Mouse (Mus musculus) liver, embryonic 14.5 days (tissue): Measurements from ENCODE around the gene Pnkd. TPM values are rescaled to one million over a fixed set of nuclear protein-coding genes. Genes with fewer than 3 reads are reported as not detected.

Experiments used
- ATAC-seq: fragments of 200-750 bp; cut with Nextera tagmentation; 2 replicates; pipeline ENCODE4 v1.8.0; 2017; ENCODE audit warnings: moderate number of reproducible peaks, mild to moderate bottlenecking, moderate library complexity; ENCODE audit not compliant: insufficient read depth
- DNase-seq, 3 experiments: peaks; one replicate each; pipeline ENCODE4 v3.0.0-alpha.2; 2012 to 2013; ENCODE audit warnings: low read depth in 3 of 3, low spot score in 3 of 3
- H3K27ac ChIP-seq: fragments of 300-500 bp; sonication (generic); 2 replicates; pipeline ENCODE4 v1.5.1; 2014; ENCODE audit warnings: moderate library complexity, mild to moderate bottlenecking, control low read depth, inconsistent platforms
- H3K27me3 ChIP-seq: fragments of 300-500 bp; sonication (generic); 2 replicates; pipeline ENCODE4 v1.6.1; 2014; ENCODE audit warnings: mild to moderate bottlenecking, low read length, moderate library complexity; ENCODE audit not compliant: control insufficient read depth, insufficient read depth
- H3K36me3 ChIP-seq: fragments of 300-500 bp; sonication (generic); replicated peaks from 2 replicates; pipeline ENCODE4 v1.6.1; 2014; ENCODE audit warnings: low read depth; ENCODE audit not compliant: control insufficient read depth, insufficient read depth
- H3K4me1 ChIP-seq, 2 experiments: fragments of 200-500 bp in 1 of 2; fragments of 300-500 bp in 1 of 2; sonication (generic) in 1 of 2; replicated peaks; 2 replicates each; pipeline ENCODE4 v1.6.1; 2012 to 2014; ENCODE audit warnings: antibody characterized with exemption in 1 of 2, inconsistent platforms in 1 of 2, low read length in 1 of 2; ENCODE audit not compliant: control insufficient read depth in 2 of 2, insufficient read depth in 2 of 2
- H3K4me2 ChIP-seq: fragments of 300-500 bp; sonication (generic); 2 replicates; pipeline ENCODE4 v1.6.1; 2014; ENCODE audit warnings: low read depth, mild to moderate bottlenecking, control low read depth, moderate library complexity
- H3K4me3 ChIP-seq, 2 experiments: fragments of 200-500 bp in 1 of 2; fragments of 300-500 bp in 1 of 2; sonication (generic) in 1 of 2; 2 replicates each; pipeline ENCODE4 v1.5.1; 2012 to 2014; ENCODE audit warnings: low read depth in 2 of 2, low read length in 2 of 2, mild to moderate bottlenecking in 2 of 2, control low read depth in 1 of 2, inconsistent platforms in 1 of 2, moderate library complexity in 1 of 2; ENCODE audit not compliant: insufficient read depth in 1 of 2
- H3K9ac ChIP-seq: fragments of 300-500 bp; sonication (generic); replicated peaks from 2 replicates; pipeline ENCODE4 v1.6.1; 2014; ENCODE audit warnings: mild to moderate bottlenecking, control low read depth, moderate library complexity
- H3K9me3 ChIP-seq: fragments of 300-500 bp; sonication (generic); 2 replicates; pipeline ENCODE4 v1.6.1; 2016; ENCODE audit warnings: low read length, mixed read lengths; ENCODE audit not compliant: control insufficient read depth
- CTCF ChIP-seq: IDR thresholded peaks from 2 replicates; pipeline ENCODE4 v1.5.1; 2016; ENCODE audit warnings: antibody characterized with exemption, low read depth, control low read depth
- EP300 ChIP-seq: IDR thresholded peaks from 2 replicates; pipeline ENCODE4 v1.6.1; 2016; ENCODE audit warnings: antibody characterized with exemption, low read depth
- WGBS: fragments of 180-500 bp; shearing (Covaris S2); extraction: QIAGEN DNeasy Blood & Tissue Kit; methylation state at CpG from one replicate; pipeline ENCODE4 v1.1.7; 2014; ENCODE audit not compliant: insufficient replicate concordance; 5-methylcytosine and 5-hydroxymethylcytosine counted together
- polyA plus RNA-seq, 2 experiments: library from polyadenylated mRNA; depleted of rRNA in 1 of 2; stranded (reverse) in 1 of 2; unstranded in 1 of 2; fragments of >200 nt; fragmentation: Nextera tagmentation in 1 of 2; extraction: Ambion mirVana in 1 of 2; gene quantifications; 2 replicates each; pipeline versions ENCODE4 v1.2.1 to v1.2.3; 2012 to 2014

Gene Pnkd
- 16.8 and 17.8 TPM in 2 replicates for polyA plus RNA-seq (2012; rRNA removed)
- 42.1 and 42.6 TPM in 2 replicates for polyA plus RNA-seq (2014; fragmentation: Nextera tagmentation; extraction: Ambion mirVana)

GRCm38 (mm10) chr1:74284543-74285160 lies at the start of gene Pnkd, which contains the start of gene Aamp:
Gene Pnkd, plus strand, starts transcription at chr1:74284930.
Gene Aamp, minus strand, starts transcription at chr1:74284738.
- peaks cover 8% of the 10 kb centered on the region for H3K36me3 ChIP-seq
- peaks cover 17 to 18% of the 10 kb centered on the region in 2 experiments for H3K4me1 ChIP-seq
- no peaks in the 10 kb centered on the region for H3K27me3 ChIP-seq
- peak within 1 kb of the TSS; percentile 84 to 86 for H3K4me3 ChIP-seq
- H3K9me3 ChIP-seq, result no peaks in the 10 kb centered on the region
- H3K27ac ChIP-seq, result peak within 1 kb of the TSS; percentile 45; the same call in 1 of the 2 replicates
- ATAC-seq (peak; percentile 96), DNase-seq (peak; percentile 100)
- H3K9ac ChIP-seq, result peak within 1 kb of the TSS; percentile 80
- TF ChIP-seq CTCF, result peak; percentile 56
- TF ChIP-seq EP300, result no peak
- 1% methylated on average over 56 of the region's 56 CpGs for WGBS
- H3K4me2 ChIP-seq, result peak within 1 kb of the TSS; percentile 96

- Histone ChIP-seq H3K9ac (peak within 1 kb of the TSS; percentile 95), H3K4me1 (peaks cover 31% of the 10 kb centered on the region in 2 experiments), H3K4me3 (peak within 1 kb of the TSS; percentile 86 to 96), H3K4me2 (peak within 1 kb of the TSS; percentile 99), H3K36me3 (no peaks in the 10 kb centered on the region), H3K27me3 (no peaks in the 10 kb centered on the region), H3K27ac (peak within 1 kb of the TSS; percentile 82), H3K9me3 (no peaks in the 10 kb centered on the region)
- DNase-seq, result peak; percentile 91 to 94 (median 93)
- 5% methylated on average over 40 of the region's 55 CpGs for WGBS
- peak; percentile 92 for ATAC-seq
- TF ChIP-seq CTCF (no peak), EP300 (no peak)
Measured at GRCm38 (mm10) chr1:74235938-74236589, 48.7 kb upstream of the Pnkd start, which contains the start of gene Arpc2. Gene Arpc2, plus strand, starts transcription at chr1:74236084.

- ATAC-seq (peak; percentile 56), DNase-seq (peak in 2 of 3 experiments; percentile 49 to 54)
- Histone ChIP-seq H3K27me3 (no peaks in the 10 kb centered on the region), H3K4me2 (peak overlapping the region; percentile 99), H3K27ac (peak overlapping the region; percentile 82), H3K4me3 (peak overlapping the region; percentile 86 to 96), H3K36me3 (no peaks in the 10 kb centered on the region; the same call in 1 of the 2 replicates), H3K4me1 (peaks cover 29 to 31% of the 10 kb centered on the region in 2 experiments), H3K9ac (peak overlapping the region; percentile 95), H3K9me3 (no peaks in the 10 kb centered on the region)
- under 1% methylated on average over 51 of the region's 57 CpGs for WGBS
- no peak for TF ChIP-seq CTCF
- no peak for TF ChIP-seq EP300
Measured at GRCm38 (mm10) chr1:74236590-74237317, 48.0 kb upstream of the Pnkd start.

GRCm38 (mm10) chr1:74237671-74238070 lies 47.1 kb upstream of the Pnkd start:
- peak overlapping the region; percentile 86 to 96 for H3K4me3 ChIP-seq
- H3K9ac ChIP-seq, result peak overlapping the region; percentile 95
- peaks cover 28 to 31% of the 10 kb centered on the region in 2 experiments for H3K4me1 ChIP-seq

More at GRCm38 (mm10) chr1:74237671-74238070, 47.1 kb upstream of the Pnkd start:
- DNase-seq (no peak), ATAC-seq (no peak)
- Histone ChIP-seq H3K9me3 (no peaks in the 10 kb centered on the region), H3K36me3 (no peaks in the 10 kb centered on the region; the same call in 1 of the 2 replicates), H3K27ac (peak overlapping the region; percentile 82), H3K27me3 (no peaks in the 10 kb centered on the region), H3K4me2 (peak overlapping the region; percentile 99)
- TF ChIP-seq CTCF, result no peak
- no peak for TF ChIP-seq EP300
- WGBS, result 2% methylated on average over 5 of the region's 5 CpGs
